Mouse (Mus musculus) liver, embryonic 14.5 days (tissue): ENCODE measurements around the gene Sgcd.

ENCODE experiments used
- CTCF ChIP-seq: IDR thresholded peaks from 2 replicates; pipeline ENCODE4 v1.5.1; 2016; ENCODE audit warnings: antibody characterized with exemption, low read depth, control low read depth
- EP300 ChIP-seq: IDR thresholded peaks from 2 replicates; pipeline ENCODE4 v1.6.1; 2016; ENCODE audit warnings: antibody characterized with exemption, low read depth

DNA sequence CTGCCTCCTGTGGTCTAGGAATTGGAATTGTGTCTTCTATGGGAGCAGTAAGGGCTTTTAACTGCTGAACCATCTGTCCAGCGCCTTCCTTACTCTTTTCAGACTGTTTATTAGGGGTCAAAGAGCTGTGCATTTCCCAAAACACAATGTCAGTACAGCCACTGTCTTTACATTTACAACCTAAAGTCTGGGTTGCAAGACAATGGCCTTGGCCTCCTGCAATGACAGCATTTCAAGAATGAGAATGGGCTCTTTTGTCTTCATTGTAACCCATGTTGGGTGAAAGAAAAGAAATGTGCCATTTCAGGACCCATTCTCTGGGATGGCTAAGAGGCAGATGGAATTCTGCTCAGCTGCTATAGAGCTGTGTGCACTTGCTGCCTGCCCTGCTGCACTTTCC is 348.2 kb downstream of the Sgcd start:
- TF ChIP-seq CTCF: no peak
- no peak for TF ChIP-seq EP300
